Comparison of ENCODE assay signal across 8 mouse cellular contexts in the genomic region with DNA sequence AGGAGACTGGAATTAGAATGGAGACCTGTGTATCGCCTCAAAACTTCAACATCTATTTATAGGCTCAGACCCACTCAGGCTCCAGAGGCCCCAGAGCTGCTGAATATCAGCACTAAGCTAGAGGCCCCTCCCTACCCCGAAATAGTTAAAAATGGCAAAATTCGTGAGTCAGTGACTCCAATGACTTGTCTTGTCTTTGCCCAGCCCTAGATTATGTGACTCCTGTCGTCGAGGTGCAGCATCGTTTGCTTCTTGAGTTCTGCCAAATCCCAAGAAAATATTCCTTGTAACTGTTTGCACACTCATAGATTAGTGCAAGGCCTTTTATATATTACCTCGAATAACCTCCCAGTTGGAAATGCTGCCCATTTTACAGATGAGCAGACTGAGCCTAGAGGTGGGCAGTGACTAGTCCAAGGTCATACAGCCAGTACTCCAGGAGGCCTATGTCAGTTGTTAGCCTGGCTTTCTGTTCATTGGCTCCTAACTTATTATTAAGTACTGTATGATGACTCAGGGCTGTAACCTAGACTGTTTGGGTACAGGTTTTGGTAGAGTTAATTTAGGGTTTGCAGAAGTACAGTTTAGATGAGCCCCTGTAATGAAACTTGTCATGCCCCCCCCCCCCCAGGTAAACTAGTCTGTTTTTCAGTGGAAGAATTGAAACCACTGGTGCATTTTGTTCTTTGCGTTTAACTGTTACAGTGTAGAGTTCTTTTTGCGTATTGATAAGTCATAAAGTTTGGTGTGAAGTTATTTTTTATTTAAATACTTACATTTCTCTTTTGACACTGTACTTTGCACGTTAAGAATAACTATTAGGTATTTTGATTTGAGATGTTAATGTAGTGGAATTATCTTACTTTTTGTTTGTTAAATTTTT. TPM values are rescaled to one million over a fixed set of nuclear protein-coding genes. Genes with fewer than 3 reads are reported as not detected.
DNase-seq lines count a peak whose midpoint lies in the region; ATAC-seq lines count a peak whose summit lies in the region.

No protein-coding gene starts in this region.

- intact Hi-C loops in left cerebral cortex, postnatal 4 days (cut with DNase I), result no loop called here

- no peak for DNase-seq in intestine, embryonic 14.5 days (ENCODE audit: low spot score)
- peak; percentile 59 for DNase-seq in naive thymus-derived CD4-positive, alpha-beta T cell, adult 2 months (ENCODE audit: low read depth)
- no peak for DNase-seq in left cerebral cortex, postnatal 4 days
- DNase-seq in ovary, adult 18-20 months (ENCODE audit: low spot score), result no peak
- no peak for DNase-seq in spleen, adult 18-20 months

- 30% methylated on average over 10 of the region's 10 CpGs for WGBS in embryonic facial prominence, embryonic 12.5 days
- 23% methylated on average over 10 of the region's 10 CpGs for WGBS in intestine, embryonic 14.5 days

- no peaks in the 10 kb centered on the region for H3K27me3 ChIP-seq in megakaryocyte, embryonic 14.5 days (replicated peaks)
- H3K27me3 ChIP-seq in embryonic facial prominence, embryonic 12.5 days, result no peaks in the 10 kb centered on the region
- H3K27me3 ChIP-seq in intestine, embryonic 14.5 days (replicated peaks; ENCODE audit: control insufficient read depth, insufficient read depth, low read length), result no peaks in the 10 kb centered on the region

- peak overlapping the region; percentile 100 for H3K27ac ChIP-seq in embryonic facial prominence, embryonic 12.5 days
- peak overlapping the region; percentile 100 for H3K27ac ChIP-seq in intestine, embryonic 14.5 days (ENCODE audit: low read depth)

- H3K4me2 ChIP-seq in embryonic facial prominence, embryonic 12.5 days (replicated peaks), result peak overlapping the region; percentile 71
- H3K4me2 ChIP-seq in intestine, embryonic 14.5 days (ENCODE audit: low read length), result peak overlapping the region; percentile 76

- H3K4me3 ChIP-seq in megakaryocyte, embryonic 14.5 days (replicated peaks), result peak overlapping the region; percentile 99
- H3K4me3 ChIP-seq in embryonic facial prominence, embryonic 12.5 days, result peak overlapping the region; percentile 93
- peak overlapping the region; percentile 97 for H3K4me3 ChIP-seq in intestine, embryonic 14.5 days (ENCODE audit: low read depth, low read length)

- H3K36me3 ChIP-seq in megakaryocyte, embryonic 14.5 days (replicated peaks; ENCODE audit: low read length), result peaks cover 30% of the 10 kb centered on the region
- H3K36me3 ChIP-seq in embryonic facial prominence, embryonic 12.5 days, result no peaks in the 10 kb centered on the region
- H3K36me3 ChIP-seq in intestine, embryonic 14.5 days (ENCODE audit: control insufficient read depth, insufficient read depth, low read length), result no peaks in the 10 kb centered on the region

- H3K9me3 ChIP-seq in megakaryocyte, embryonic 14.5 days, result no peaks in the 10 kb centered on the region
- H3K9me3 ChIP-seq in embryonic facial prominence, embryonic 12.5 days, result no peaks in the 10 kb centered on the region
- H3K9me3 ChIP-seq in intestine, embryonic 14.5 days (ENCODE audit: control insufficient read depth, low read length), result no peaks in the 10 kb centered on the region

- peak overlapping the region; percentile 100 for H3K9ac ChIP-seq in embryonic facial prominence, embryonic 12.5 days
- H3K9ac ChIP-seq in intestine, embryonic 14.5 days (ENCODE audit: low read length), result peak overlapping the region; percentile 99

- no peak for ATAC-seq in megakaryocyte, adult 5-6 weeks (ENCODE audit: poor library complexity, severe bottlenecking)
- ATAC-seq in embryonic facial prominence, embryonic 12.5 days (ENCODE audit: insufficient number of reproducible peaks, insufficient read depth, low FRiP score, low TSS enrichment), result no peak
- ATAC-seq in intestine, embryonic 14.5 days (replicated peaks; ENCODE audit: low FRiP score, low TSS enrichment, low read depth), result no peak

- H3K4me1 ChIP-seq in megakaryocyte, embryonic 14.5 days, result peaks cover 65% of the 10 kb centered on the region
- peaks cover 26% of the 10 kb centered on the region for H3K4me1 ChIP-seq in embryonic facial prominence, embryonic 12.5 days
- H3K4me1 ChIP-seq in intestine, embryonic 14.5 days (replicated peaks; ENCODE audit: control insufficient read depth, insufficient read depth, low read length), result peaks cover 33% of the 10 kb centered on the region

RNA-seq across cellular contexts. Expression of gene Dyrk1a, which starts 1.5 kb away (rescaled TPM):
- polyA plus RNA-seq in megakaryocyte, embryonic 14.5 days (2012; ENCODE audit: insufficient read depth, low replicate concordance), result 5.9 and 6.5 TPM in 2 replicates
- total RNA-seq in megakaryocyte, adult 5-6 weeks (2015), result 65.9 and 67.4 TPM in 2 replicates
- total RNA-seq in megakaryocyte, adult 5-6 weeks (2017), result 62.2 and 66.8 TPM in 2 replicates
- 9.0 and 10.3 TPM in 2 replicates for polyA plus RNA-seq in embryonic facial prominence, embryonic 12.5 days (2016; fragmentation: Nextera tagmentation; extraction: Ambion mirVana)
- polyA plus RNA-seq in intestine, embryonic 14.5 days (2014; fragmentation: Nextera tagmentation; extraction: Ambion mirVana), result 11.5 and 13.5 TPM in 2 replicates
- 100 to 1,000 TPM; 121 to 124 TPM for total RNA-seq in left cerebral cortex, postnatal 4 days (2021)

RNA-seq across cellular contexts. Expression of gene Vps26c, which starts 44.7 kb away (rescaled TPM):
- 2.8 and 3.1 TPM in 2 replicates for polyA plus RNA-seq in megakaryocyte, embryonic 14.5 days (2012; ENCODE audit: insufficient read depth, low replicate concordance)
- 39.2 and 43.3 TPM in 2 replicates for total RNA-seq in megakaryocyte, adult 5-6 weeks (2015)
- 45.6 and 46.0 TPM in 2 replicates for total RNA-seq in megakaryocyte, adult 5-6 weeks (2017)
- 51.8 and 58.7 TPM in 2 replicates for polyA plus RNA-seq in embryonic facial prominence, embryonic 12.5 days (2016; fragmentation: Nextera tagmentation; extraction: Ambion mirVana)
- polyA plus RNA-seq in intestine, embryonic 14.5 days (2014; fragmentation: Nextera tagmentation; extraction: Ambion mirVana), result 52.5 and 57.6 TPM in 2 replicates
- total RNA-seq in left cerebral cortex, postnatal 4 days (2021), result 10 to 100 TPM; 43.8 to 50.6 TPM

Comparison
In these comparisons a context has a peak if more than half of its experiments do, and no peak if none do; other contexts are left out.
1. RNA of gene Vps26c, which starts 44.7 kb away (polyA plus RNA-seq): 52.5 to 57.6 TPM in intestine, embryonic 14.5 days and 51.8 to 58.7 TPM in embryonic facial prominence, embryonic 12.5 days; 2.8 to 3.1 TPM in megakaryocyte, embryonic 14.5 days; every median in the first group is over 10 times any median in the second.
2. Peak in every context shown above with its lines, with median percentiles within 50 percentile points of each other: H3K4me3 ChIP-seq.